Mouse (Mus musculus): ENCODE results near the gene Gimap5.

The Gimap5 gene

GRCm38 (mm10) chr6:48740501-48741169 lies 5.4 kb upstream of the Gimap5 start:
- no peak for DNase-seq (ENCODE audit: low spot score in 2 of 2)

DNA sequence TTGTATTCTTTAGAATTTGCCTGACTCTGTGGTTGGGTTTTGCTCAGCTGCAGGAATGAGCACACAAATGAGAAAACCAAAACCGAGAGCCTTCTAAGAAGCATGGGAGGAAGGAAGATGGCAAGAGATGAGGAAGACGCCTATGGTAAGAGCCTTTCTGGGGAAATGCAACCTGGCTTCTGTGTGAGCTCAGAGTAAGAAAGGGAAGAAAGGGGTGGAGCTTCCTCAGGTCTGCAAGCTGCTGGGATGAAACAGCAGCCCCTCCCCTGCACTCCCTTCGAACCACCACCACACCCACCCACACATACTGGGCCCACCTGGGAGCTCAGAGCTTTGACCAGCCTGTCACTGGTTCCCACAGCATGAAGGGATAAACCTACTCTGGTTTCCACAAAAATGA lies 4.7 kb upstream of the Gimap5 start:
- DNase-seq (ENCODE audit: low spot score in 2 of 2), result no peak

DNA sequence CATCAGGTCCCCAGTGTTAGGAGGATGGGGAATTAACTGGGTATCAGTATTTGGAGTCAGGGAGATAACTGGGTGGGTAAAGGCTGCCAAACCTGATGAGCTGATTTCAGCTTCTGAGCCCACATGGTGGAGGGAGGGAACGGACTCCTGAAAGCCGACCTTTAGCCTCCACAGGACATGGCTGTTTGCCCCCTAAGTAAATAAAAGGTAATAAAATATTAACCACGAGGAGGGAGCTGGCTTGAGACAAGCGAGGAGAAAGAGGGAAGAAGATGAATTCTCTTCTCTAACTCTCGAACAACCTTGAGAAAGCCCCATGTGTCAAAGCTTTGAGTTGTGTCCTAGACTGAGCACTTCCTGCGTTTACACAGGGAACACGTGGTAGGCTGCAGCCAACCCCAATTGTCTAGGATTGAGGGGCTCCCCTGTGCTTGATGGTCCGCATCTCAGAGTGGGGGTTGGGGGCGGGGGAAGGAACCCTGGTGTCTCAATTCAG lies 4.2 kb upstream of the Gimap5 start:
- DNase-seq (ENCODE audit: low spot score in 2 of 2), result no peak

DNA sequence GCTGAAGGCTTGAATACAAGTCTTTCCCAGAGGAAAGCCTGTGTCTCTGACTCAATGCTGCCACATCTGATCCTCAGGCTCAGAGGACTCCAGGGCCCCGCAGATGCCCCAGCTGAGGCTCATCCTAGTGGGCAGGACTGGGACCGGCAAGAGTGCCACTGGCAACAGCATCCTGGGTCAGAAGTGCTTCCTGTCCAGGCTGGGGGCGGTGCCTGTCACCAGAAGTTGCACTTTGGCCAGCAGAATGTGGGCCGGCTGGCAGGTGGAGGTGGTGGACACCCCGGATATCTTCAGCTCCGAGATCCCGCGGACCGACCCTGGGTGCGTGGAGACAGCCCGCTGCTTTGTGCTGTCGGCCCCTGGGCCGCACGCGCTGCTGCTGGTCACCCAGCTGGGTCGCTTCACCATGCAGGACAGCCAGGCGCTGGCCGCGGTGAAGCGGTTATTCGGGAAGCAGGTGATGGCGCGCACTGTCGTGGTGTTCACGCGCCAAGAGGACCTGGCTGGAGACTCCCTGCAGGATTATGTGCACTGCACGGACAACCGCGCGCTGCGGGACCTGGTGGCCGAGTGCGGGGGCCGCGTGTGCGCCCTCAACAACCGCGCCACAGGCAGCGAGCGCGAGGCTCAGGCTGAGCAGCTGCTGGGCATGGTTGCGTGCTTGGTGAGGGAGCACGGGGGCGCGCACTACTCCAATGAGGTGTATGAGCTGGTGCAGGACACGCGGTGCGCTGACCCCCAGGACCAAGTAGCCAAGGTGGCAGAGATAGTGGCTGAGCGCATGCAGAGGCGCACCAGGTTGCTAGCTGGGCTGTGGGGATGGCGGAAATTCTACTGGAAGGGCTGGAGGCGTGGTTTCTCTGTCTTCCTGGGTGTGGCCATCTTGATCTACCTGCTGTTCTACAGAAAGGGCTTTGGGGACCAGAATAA lies 3.3 kb upstream of the Gimap5 start:
- peak; percentile 7 to 11 for DNase-seq (ENCODE audit: low spot score in 2 of 2)

DNA sequence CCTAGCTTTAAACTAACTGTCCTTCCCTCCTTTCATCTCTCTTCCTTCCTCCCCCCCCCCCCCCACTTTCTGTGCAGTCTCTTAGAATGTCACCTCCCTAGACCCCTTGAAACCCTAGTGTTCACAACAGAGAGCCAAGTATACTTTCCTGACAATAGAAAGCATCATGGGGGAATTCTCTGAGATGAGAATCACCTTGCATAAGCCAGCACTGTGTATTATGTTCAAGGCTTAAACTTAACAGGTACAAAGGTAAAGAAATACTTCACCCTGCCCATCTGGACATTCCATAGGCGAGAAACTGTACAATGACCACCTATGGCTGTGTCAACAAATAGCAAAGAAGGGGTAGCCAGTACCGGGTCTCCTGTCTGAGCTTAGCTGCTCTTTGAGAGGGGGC lies 507 bp upstream of the Gimap5 start:
- no peak for DNase-seq (ENCODE audit: low spot score in 2 of 2)

DNA sequence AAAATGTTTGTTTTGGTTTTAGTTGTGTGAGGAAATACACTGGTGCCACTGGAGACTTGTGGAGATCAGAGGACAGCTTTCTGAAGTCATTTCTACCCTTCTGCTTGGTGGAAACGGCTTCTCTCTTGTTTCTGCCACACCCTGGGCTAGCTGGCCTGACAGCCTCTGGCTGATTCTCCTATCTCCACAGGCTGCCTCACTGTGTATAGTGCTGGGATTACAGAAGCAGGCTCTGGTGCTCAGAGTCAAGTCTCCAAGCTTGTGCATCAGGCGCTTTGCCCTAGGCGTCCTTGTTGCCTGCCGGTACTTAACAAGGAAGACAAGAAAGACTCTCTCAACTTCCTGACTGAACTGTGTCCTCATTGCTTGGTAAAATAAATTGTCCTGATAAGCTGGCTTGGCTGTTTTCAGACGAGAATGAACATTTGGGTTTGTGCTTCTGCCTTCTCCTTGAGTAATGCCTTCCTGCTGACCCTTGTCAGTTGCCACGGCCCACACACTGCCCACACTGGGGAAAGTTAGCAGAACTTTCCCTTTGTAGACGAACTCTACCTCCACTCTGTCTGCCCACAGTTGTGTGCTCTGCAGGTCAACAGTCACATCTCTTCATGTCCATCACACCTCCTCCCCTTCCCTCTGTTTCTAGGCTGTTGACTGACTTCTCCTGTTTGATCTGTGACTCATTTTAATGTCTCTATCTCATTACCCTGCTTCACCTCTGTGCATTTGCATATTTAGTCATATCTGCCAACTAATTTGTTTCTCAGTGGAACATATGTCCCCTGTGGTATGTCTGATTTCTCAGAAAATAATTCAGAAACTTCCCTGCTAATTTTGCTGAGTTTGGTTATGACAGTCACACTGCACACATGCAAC lies 1.3 kb downstream of the Gimap5 start:
- DNase-seq (ENCODE audit: low spot score in 2 of 2), result no peak

DNA sequence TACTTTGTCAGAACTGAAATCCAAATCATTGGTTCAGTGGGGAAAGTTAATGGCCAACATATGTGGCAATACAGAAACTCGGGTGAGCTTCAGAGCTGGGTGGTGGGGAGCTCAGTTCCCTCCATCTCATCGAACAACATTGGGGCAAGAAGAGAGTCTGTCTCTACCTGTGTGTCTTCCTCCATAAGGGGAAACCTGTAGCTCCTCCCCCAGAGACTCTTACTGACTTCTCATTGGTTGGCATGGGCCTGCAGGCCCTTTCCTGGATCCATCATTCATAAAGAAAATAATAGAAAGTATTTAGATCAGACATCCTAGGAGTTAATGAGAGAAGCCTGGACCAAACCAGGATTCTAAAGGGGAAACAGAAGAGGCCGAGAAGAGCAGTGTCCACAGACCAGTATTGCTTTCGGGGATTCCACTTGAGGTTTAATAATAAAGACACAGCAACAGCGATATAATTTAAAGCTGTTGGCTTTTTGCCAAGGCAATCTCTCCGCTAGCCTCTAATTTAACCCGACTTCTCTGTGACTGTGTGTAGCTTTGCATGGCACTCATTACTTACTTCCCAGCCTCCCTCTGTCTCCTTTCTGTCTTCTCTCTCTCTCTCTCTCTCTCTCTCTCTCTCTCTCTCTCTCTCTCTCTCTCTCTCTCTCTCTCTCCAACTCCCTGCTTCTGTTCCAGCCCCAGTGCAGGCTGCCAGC lies 17.7 kb downstream of the Gimap5 start:
- no peak for DNase-seq (ENCODE audit: low spot score in 2 of 2)

DNA sequence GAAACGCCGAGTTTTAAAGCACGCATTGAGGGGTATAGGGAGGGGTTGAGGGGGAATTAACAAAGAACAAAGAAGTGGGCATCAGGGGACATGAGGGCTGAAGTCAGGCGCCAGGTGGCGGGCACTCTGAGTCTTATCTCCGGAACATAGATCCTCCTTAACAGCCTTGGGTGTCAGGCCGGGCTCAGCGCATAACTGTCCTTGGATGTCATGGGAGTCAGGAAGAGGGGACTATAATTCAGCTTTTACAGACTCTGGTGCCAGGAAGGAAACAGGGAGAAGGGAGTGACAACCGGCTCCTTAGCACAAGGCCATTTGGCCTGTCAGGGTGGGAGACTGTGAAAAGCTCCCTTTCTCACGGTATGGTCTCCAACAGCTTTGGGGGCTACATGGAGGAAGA lies 18.5 kb downstream of the Gimap5 start:
- no peak for DNase-seq (ENCODE audit: low spot score in 2 of 2)

GRCm38 (mm10) chr6:48768178-48768869 lies 22.3 kb downstream of the Gimap5 start:
- no peak for DNase-seq (ENCODE audit: low spot score in 2 of 2)

DNA sequence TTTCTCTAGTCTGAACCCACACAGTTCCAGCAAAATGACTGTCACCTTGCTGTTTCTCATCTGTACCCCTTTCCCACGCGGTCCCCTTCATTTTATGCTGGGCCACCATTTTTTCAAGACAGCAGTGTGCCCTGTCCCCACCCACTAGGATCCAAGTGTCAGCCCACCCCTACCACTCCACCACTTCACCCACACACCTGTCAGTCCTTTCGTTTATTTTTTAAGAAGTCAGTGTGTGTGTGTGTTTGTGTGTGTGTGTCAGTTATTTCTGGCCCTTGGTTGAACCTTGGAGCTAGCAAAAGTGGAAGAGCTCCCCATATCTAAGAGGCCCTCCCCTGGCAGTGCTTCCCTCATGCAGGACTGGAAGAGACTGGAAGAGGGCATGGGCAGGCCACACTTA lies 22.9 kb downstream of the Gimap5 start:
- DNase-seq (ENCODE audit: low spot score in 2 of 2), result no peak

- DNase-seq (ENCODE audit: low spot score in 2 of 2), result no peak
Measured at GRCm38 (mm10) chr6:48770696-48771095, 24.7 kb downstream of the Gimap5 start, which contains the start of gene Gimap3. Gene Gimap3, minus strand, starts transcription at chr6:48770851.

GRCm38 (mm10) chr6:48772030-48772429 lies 26.0 kb downstream of the Gimap5 start:
- DNase-seq (ENCODE audit: low spot score in 2 of 2), result peak; percentile 76 to 80

DNA sequence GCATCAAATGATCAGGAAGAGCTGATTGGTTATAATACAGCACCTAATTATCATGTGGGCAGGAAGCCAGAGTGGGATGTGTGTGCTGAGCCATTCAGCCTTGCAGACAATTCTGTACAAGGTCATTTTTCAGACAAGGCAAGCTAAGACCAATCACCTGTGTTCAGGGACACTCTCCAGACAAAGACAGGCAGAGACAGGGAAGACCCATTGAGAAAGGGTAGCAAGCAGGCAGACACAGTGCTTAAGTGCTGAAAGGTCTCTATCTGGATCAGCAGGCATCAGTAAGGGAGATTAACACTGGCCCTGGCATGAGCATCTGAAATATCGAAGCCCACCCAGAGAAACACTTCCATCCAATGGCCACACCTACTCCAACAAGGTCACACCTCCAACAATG lies 38.4 kb downstream of the Gimap5 start:
- no peak for DNase-seq (ENCODE audit: low spot score in 2 of 2)

DNA sequence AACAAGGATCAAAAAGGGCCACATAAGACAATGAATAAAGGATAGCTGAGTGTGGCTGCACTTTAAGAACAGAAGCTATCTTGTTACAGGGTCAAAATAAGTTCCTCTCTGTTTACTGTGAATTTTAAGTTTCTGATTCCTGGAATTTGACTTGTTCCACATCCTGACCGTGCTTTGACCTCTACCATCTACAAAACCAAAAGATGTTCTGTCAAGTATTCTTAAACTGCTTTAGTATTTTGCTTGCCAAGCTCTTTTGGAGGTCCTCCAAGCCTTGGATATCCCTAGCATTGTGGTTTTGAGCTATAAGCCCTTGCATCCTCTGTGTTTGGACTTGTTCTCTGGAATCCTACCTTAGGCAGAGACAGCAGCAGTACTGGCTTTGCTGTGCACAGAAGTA lies 39.2 kb downstream of the Gimap5 start:
- no peak for DNase-seq (ENCODE audit: low spot score in 2 of 2)

DNA sequence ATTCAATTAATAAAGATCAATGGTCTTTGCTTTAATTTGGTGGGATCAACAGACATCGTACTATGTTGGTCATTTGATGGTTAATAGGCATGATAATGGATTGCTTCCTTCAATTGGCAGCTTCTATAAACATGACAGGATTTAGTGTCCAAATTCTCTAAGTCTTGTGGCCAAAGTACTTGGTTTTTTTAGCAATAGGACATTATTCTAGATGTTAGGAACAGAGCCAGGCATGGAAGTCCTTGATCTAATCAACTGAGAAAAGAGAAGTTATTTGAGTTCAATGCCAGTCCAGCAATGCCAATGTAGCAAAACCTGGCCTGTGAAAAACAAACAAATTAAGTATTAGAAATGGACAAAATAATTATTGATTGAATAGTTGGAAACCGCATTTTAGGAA lies 39.6 kb downstream of the Gimap5 start:
- DNase-seq (ENCODE audit: low spot score in 2 of 2), result no peak

- DNase-seq (ENCODE audit: low spot score in 2 of 2), result no peak
Measured at GRCm38 (mm10) chr6:48787867-48788266, 41.9 kb downstream of the Gimap5 start.

GRCm38 (mm10) chr6:48801897-48802296 lies 55.9 kb downstream of the Gimap5 start:
- DNase-seq (ENCODE audit: low spot score in 2 of 2), result no peak

DNA sequence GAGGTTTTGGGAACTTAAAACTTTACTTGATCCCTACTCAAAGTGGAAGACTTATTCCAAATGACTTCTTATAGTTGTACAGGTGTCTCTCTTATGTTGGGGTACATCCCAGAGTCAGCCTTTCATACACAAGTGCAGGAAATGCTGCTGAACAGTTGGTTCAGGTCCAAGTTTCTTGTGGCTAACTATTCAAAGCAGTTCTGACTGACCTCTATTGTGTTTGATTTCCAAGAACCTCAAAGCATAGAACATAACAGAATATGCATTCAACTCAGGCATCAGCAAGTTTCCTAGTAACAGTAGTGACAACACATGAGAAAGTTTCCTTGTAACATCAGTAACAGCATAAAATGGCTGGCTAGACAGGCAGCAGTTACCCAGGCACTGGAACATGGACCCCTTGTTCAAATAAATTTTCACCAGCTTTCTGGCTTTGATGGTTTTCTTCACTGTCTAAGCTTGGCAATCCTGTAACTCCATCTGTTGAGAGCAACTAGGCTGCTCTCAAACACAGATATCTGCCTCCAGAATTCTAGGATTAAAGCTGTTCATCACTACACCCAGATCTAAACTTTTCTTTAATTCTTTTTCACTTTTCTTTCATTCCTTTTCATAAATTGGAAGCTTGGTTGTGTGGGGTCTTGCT lies 57.5 kb downstream of the Gimap5 start:
- no peak for DNase-seq (ENCODE audit: low spot score in 2 of 2)

All from frontal cortex, postnatal 36 days (tissue).